Mouse (Mus musculus) stomach, postnatal 0 days (tissue): ENCODE measurements around the gene Btd. TPM values are rescaled to one million over a fixed set of nuclear protein-coding genes. Genes with fewer than 3 reads are reported as not detected.

Experiments used
- ATAC-seq: fragments of 200-750 bp; cut with Nextera tagmentation; 2 replicates; pipeline ENCODE4 v1.8.0; 2017; ENCODE audit not compliant: low FRiP score, low TSS enrichment
- DNase-seq: peaks from one replicate; pipeline ENCODE4 v3.0.0-alpha.2; 2016; ENCODE audit warnings: low spot score
- H3K27ac ChIP-seq: fragments of 300-500 bp; sonication (generic); replicated peaks from 2 replicates; pipeline ENCODE4 v1.5.1; 2014; ENCODE audit warnings: mild to moderate bottlenecking, control low read depth
- H3K27me3 ChIP-seq: fragments of 300-500 bp; sonication (generic); 2 replicates; pipeline ENCODE4 v1.6.1; 2014; ENCODE audit warnings: low read length; ENCODE audit not compliant: control insufficient read depth, insufficient read depth
- H3K36me3 ChIP-seq: fragments of 300-500 bp; sonication (generic); 2 replicates; pipeline ENCODE4 v1.6.1; 2014; ENCODE audit warnings: low read length, mixed read lengths; ENCODE audit not compliant: control insufficient read depth, insufficient read depth
- H3K4me1 ChIP-seq: fragments of 300-500 bp; sonication (generic); replicated peaks from 2 replicates; pipeline ENCODE4 v1.6.1; 2014; ENCODE audit warnings: antibody characterized with exemption; ENCODE audit not compliant: control insufficient read depth, insufficient read depth
- H3K4me2 ChIP-seq: fragments of 300-500 bp; sonication (generic); replicated peaks from 2 replicates; pipeline ENCODE4 v1.6.1; 2014; ENCODE audit warnings: low read depth, mild to moderate bottlenecking, control low read depth, moderate library complexity
- H3K4me3 ChIP-seq: fragments of 300-500 bp; sonication (generic); 2 replicates; pipeline ENCODE4 v1.5.1; 2014; ENCODE audit warnings: low read depth, low read length, control low read depth
- H3K9ac ChIP-seq: fragments of 300-500 bp; sonication (generic); 2 replicates; pipeline ENCODE4 v1.6.1; 2014; ENCODE audit warnings: mild to moderate bottlenecking, low read length, control low read depth, mixed read lengths
- H3K9me3 ChIP-seq: fragments of 300-500 bp; sonication (generic); 2 replicates; pipeline ENCODE4 v1.6.1; 2016; ENCODE audit warnings: low read length; ENCODE audit not compliant: control insufficient read depth
- CTCF ChIP-seq: IDR thresholded peaks from 2 replicates; pipeline ENCODE4 v1.5.1; 2016; ENCODE audit warnings: antibody characterized with exemption, low read depth, mild to moderate bottlenecking, moderate library complexity
- EP300 ChIP-seq: optimal IDR thresholded peaks from 2 replicates; pipeline ENCODE3; 2016; ENCODE audit warnings: antibody characterized with exemption
- WGBS: fragments of 180-500 bp; shearing (Covaris S2); extraction: QIAGEN DNeasy Blood & Tissue Kit; methylation state at CpG from one replicate; pipeline ENCODE4 v1.1.7; 2014; 5-methylcytosine and 5-hydroxymethylcytosine counted together
- polyA plus RNA-seq: library from polyadenylated mRNA; unstranded; fragments of >200 nt; fragmentation: Nextera tagmentation; extraction: Ambion mirVana; gene quantifications from 2 replicates; pipeline ENCODE4 v1.2.1, GENCODE M21; 2015

Gene Btd
- polyA plus RNA-seq, result 17.0 and 17.5 TPM in 2 replicates

- Histone ChIP-seq H3K27ac (peak within 1 kb of the TSS; percentile 79), H3K27me3 (no peaks in the 10 kb centered on the region), H3K9ac (peak within 1 kb of the TSS; percentile 83), H3K4me1 (no peaks in the 10 kb centered on the region; the same call in 1 of the 2 replicates), H3K36me3 (no peaks in the 10 kb centered on the region), H3K9me3 (no peaks in the 10 kb centered on the region), H3K4me2 (peak within 1 kb of the TSS; percentile 91), H3K4me3 (peak within 1 kb of the TSS; percentile 54)
- peak; percentile 39; the same call in 1 of the 2 replicates for TF ChIP-seq CTCF
- no peak for TF ChIP-seq EP300
- peak; percentile 97 for ATAC-seq
- peak; percentile 91 for DNase-seq
- WGBS, result under 1% methylated on average over 29 of the region's 30 CpGs
Measured at GRCm38 (mm10) chr14:31640890-31641505, at the start of gene Btd, which contains the start of gene Hacl1. TSS of gene Btd (plus strand) at chr14:31641028. TSS of gene Hacl1 (minus strand) at chr14:31641286.

- H3K27ac ChIP-seq, result no peak within 1 kb of the TSS
- H3K9me3 ChIP-seq, result no peaks in the 10 kb centered on the region
- H3K4me2 ChIP-seq, result no peak within 1 kb of the TSS
- WGBS, result 85% methylated on average over 3 of the region's 3 CpGs
- TF ChIP-seq EP300 (no peak), CTCF (no peak)
- no peak for DNase-seq
- no peak for ATAC-seq
- no peaks in the 10 kb centered on the region for H3K27me3 ChIP-seq
- H3K9ac ChIP-seq, result no peak within 1 kb of the TSS
- no peaks in the 10 kb centered on the region for H3K4me1 ChIP-seq
- H3K4me3 ChIP-seq, result no peak within 1 kb of the TSS
- no peaks in the 10 kb centered on the region for H3K36me3 ChIP-seq
Measured at GRCm38 (mm10) chr14:31591243-31591642, 49.6 kb upstream of the Btd start, which contains the start of gene Colq. TSS of gene Colq (minus strand) at chr14:31591343.

- WGBS, result 80% methylated on average over 2 of the region's 2 CpGs
- Histone ChIP-seq H3K27ac (no peak overlapping the region), H3K36me3 (no peaks in the 10 kb centered on the region), H3K4me3 (no peak overlapping the region), H3K27me3 (no peaks in the 10 kb centered on the region), H3K4me2 (no peak overlapping the region), H3K4me1 (no peaks in the 10 kb centered on the region), H3K9me3 (no peaks in the 10 kb centered on the region), H3K9ac (no peak overlapping the region)
- no peak for ATAC-seq
- DNase-seq, result no peak
- TF ChIP-seq EP300 (no peak), CTCF (no peak)
Measured at GRCm38 (mm10) chr14:31593036-31593435, 47.8 kb upstream of the Btd start.

GRCm38 (mm10) chr14:31594693-31595092 is 46.1 kb upstream of the Btd start:
- Histone ChIP-seq H3K9ac (no peak overlapping the region), H3K4me3 (no peak overlapping the region), H3K36me3 (no peaks in the 10 kb centered on the region), H3K9me3 (no peaks in the 10 kb centered on the region), H3K4me2 (no peak overlapping the region), H3K4me1 (no peaks in the 10 kb centered on the region), H3K27me3 (no peaks in the 10 kb centered on the region), H3K27ac (no peak overlapping the region)
- no peak for ATAC-seq
- DNase-seq, result no peak
- 72% methylated on average over 3 of the region's 3 CpGs for WGBS
- TF ChIP-seq CTCF, result no peak
- TF ChIP-seq EP300, result no peak

- DNase-seq, result no peak
- H3K27me3 ChIP-seq, result no peaks in the 10 kb centered on the region
- no peaks in the 10 kb centered on the region for H3K4me1 ChIP-seq
- no peaks in the 10 kb centered on the region for H3K9me3 ChIP-seq
- H3K9ac ChIP-seq, result no peak overlapping the region
- WGBS, result 62% methylated on average over 7 of the region's 7 CpGs
- TF ChIP-seq EP300, result no peak
- no peak for TF ChIP-seq CTCF
- no peak overlapping the region for H3K4me3 ChIP-seq
- H3K4me2 ChIP-seq, result no peak overlapping the region
- ATAC-seq, result no peak
- H3K36me3 ChIP-seq, result no peaks in the 10 kb centered on the region
- no peak overlapping the region for H3K27ac ChIP-seq
Measured at GRCm38 (mm10) chr14:31596408-31596807, 44.4 kb upstream of the Btd start.

- 94% methylated on average over 4 of the region's 4 CpGs for WGBS
- no peaks in the 10 kb centered on the region for H3K4me1 ChIP-seq
- no peak overlapping the region for H3K4me2 ChIP-seq
- no peaks in the 10 kb centered on the region for H3K36me3 ChIP-seq
- ATAC-seq (no peak), DNase-seq (no peak)
- H3K9ac ChIP-seq, result no peak overlapping the region
- no peaks in the 10 kb centered on the region for H3K9me3 ChIP-seq
- no peaks in the 10 kb centered on the region for H3K27me3 ChIP-seq
- TF ChIP-seq CTCF (no peak), EP300 (no peak)
- no peak overlapping the region for H3K4me3 ChIP-seq
- H3K27ac ChIP-seq, result no peak overlapping the region
Measured at GRCm38 (mm10) chr14:31597446-31597845, 43.4 kb upstream of the Btd start.
